Mouse (Mus musculus) intestine, embryonic 14.5 days (tissue): ENCODE results near the gene Gpr183. TPM values are rescaled to one million over a fixed set of nuclear protein-coding genes. Genes with fewer than 3 reads are reported as not detected.

Experiments used
- ATAC-seq: fragments of 200-750 bp; cut with Nextera tagmentation; replicated peaks from 2 replicates; pipeline ENCODE4 v1.8.0; 2017; ENCODE audit warnings: low read depth, moderate number of reproducible peaks, moderate TSS enrichment, moderate library complexity; ENCODE audit not compliant: low FRiP score, low TSS enrichment
- DNase-seq: peaks from one replicate; pipeline ENCODE4 v3.0.0-alpha.2; 2018; ENCODE audit warnings: low spot score
- H3K27ac ChIP-seq: fragments of 300-500 bp; sonication (generic); 2 replicates; pipeline ENCODE4 v1.5.1; 2014; ENCODE audit warnings: low read depth, mild to moderate bottlenecking, control low read depth
- H3K27me3 ChIP-seq: fragments of 300-500 bp; sonication (generic); replicated peaks from 2 replicates; pipeline ENCODE4 v1.6.1; 2014; ENCODE audit warnings: low read length, control low read depth; ENCODE audit not compliant: control insufficient read depth, insufficient read depth
- H3K36me3 ChIP-seq: fragments of 300-500 bp; sonication (generic); 2 replicates; pipeline ENCODE4 v1.6.1; 2014; ENCODE audit warnings: low read length, control low read depth; ENCODE audit not compliant: control insufficient read depth, insufficient read depth
- H3K4me1 ChIP-seq: fragments of 300-500 bp; sonication (generic); replicated peaks from 2 replicates; pipeline ENCODE4 v1.6.1; 2014; ENCODE audit warnings: low read length, control low read depth, mixed read lengths; ENCODE audit not compliant: control insufficient read depth, insufficient read depth
- H3K4me2 ChIP-seq: fragments of 300-500 bp; sonication (generic); 2 replicates; pipeline ENCODE4 v1.6.1; 2014; ENCODE audit warnings: low read length
- H3K4me3 ChIP-seq: fragments of 300-500 bp; sonication (generic); 2 replicates; pipeline ENCODE4 v1.5.1; 2014; ENCODE audit warnings: low read depth, low read length, control low read depth, mixed read lengths
- H3K9ac ChIP-seq: fragments of 300-500 bp; sonication (generic); 2 replicates; pipeline ENCODE4 v1.6.1; 2014; ENCODE audit warnings: mild to moderate bottlenecking, low read length
- H3K9me3 ChIP-seq: fragments of 300-500 bp; sonication (generic); 2 replicates; pipeline ENCODE4 v1.6.1; 2016; ENCODE audit warnings: low read length, control low read depth; ENCODE audit not compliant: control insufficient read depth
- WGBS: fragments of 180-500 bp; shearing (Covaris S2); extraction: QIAGEN DNeasy Blood & Tissue Kit; methylation state at CpG from one replicate; pipeline ENCODE4 v1.1.7; 2014; 5-methylcytosine and 5-hydroxymethylcytosine counted together
- polyA plus RNA-seq: library from polyadenylated mRNA; unstranded; fragments of >200 nt; fragmentation: Nextera tagmentation; extraction: Ambion mirVana; gene quantifications from 2 replicates; pipeline ENCODE4 v1.2.1, GENCODE M21; 2014

The Gpr183 gene
- polyA plus RNA-seq, 1 experiment from 2014 or later: 3.4 TPM

DNA sequence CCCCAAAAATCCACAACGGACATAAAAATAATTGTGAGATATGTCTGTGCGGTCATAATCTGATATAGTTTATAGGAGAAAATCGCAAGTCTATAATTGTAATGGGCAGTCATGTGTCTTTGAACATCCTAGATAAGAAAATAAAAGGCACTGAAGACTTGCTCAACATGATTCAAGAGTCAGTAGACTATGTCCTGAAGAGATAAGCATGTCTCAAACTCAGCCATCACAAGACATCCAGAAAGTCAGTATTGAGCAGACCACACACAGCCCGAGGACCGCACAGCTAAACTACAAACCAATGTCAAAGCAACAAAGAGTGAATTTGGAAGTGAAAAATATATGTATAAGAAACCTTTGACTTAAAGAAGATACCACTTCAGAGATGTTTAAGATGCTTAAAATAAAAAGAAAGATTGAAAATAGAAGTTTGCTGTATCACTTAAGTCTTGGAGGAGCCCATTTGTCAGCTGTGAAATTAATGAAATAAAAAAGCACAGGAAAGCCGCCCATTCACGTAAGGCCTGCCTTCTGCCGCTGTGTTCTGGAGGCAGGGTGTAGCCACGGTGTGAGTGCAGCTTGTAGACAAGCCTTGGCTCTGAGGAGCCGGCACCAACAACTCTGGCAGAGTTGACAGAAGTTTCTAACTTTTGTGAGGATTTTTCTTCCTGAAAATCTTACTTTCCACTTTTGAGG lies 7.7 kb downstream of the Gpr183 start:
- no peaks in the 10 kb centered on the region for H3K9me3 ChIP-seq
- peak; percentile 38 for DNase-seq
- no peak overlapping the region for H3K9ac ChIP-seq
- no peak for ATAC-seq
- H3K4me3 ChIP-seq: no peak overlapping the region
- H3K4me1 ChIP-seq: peaks cover 9% of the 10 kb centered on the region; the same call in 1 of the 2 replicates
- 90% methylated on average over 10 of the region's 10 CpGs for WGBS
- H3K27ac ChIP-seq: no peak overlapping the region
- H3K4me2 ChIP-seq: no peak overlapping the region
- H3K36me3 ChIP-seq: 0 out of 2 replicates have a peak, but pooled peaks cover 9% of the 10 kb centered on the region
- no peaks in the 10 kb centered on the region for H3K27me3 ChIP-seq

- DNase-seq (no peak), ATAC-seq (no peak)
- Histone ChIP-seq H3K27ac (no peak overlapping the region), H3K27me3 (no peaks in the 10 kb centered on the region), H3K4me2 (no peak overlapping the region), H3K9ac (no peak overlapping the region), H3K36me3 (0 out of 2 replicates have a peak, but pooled peaks cover 9% of the 10 kb centered on the region), H3K9me3 (no peaks in the 10 kb centered on the region), H3K4me3 (no peak overlapping the region), H3K4me1 (peaks cover 7% of the 10 kb centered on the region; the same call in 1 of the 2 replicates)
- WGBS: 87% methylated on average over 5 of the region's 5 CpGs
Measured at GRCm38 (mm10) chr14:121956291-121956690, 8.7 kb downstream of the Gpr183 start.

DNA sequence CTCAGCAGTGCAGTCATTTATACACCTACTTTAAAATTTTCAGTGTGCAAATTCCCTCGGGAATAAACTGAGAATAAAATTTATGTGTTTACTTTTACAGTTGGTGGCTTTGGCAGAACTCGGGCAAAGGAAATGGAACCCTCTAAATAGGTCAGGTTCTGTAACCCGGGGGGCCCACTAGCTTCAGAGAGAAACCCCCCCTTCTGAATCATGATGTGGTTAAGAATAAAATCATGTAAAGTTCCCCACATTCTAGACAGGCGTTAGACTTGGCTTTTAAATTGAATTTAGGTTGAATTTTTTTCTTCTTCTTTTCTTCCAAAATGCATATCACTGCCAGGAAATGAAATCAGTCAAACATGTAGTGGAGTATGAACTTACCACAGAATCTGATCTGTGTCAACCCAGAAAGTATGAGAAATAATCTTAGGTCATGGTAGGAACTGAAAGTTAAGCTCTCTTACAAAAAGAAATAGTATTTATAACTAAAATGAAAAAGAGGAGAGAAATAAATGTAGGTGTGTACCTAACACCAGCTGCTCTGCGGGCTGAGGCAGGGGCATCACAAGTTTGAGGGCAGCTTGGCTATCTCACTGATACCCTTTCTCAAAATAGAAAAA lies 9.7 kb downstream of the Gpr183 start:
- Histone ChIP-seq H3K27ac (no peak overlapping the region), H3K4me1 (peaks cover 4% of the 10 kb centered on the region; the same call in 1 of the 2 replicates), H3K4me3 (no peak overlapping the region), H3K9me3 (no peaks in the 10 kb centered on the region), H3K27me3 (no peaks in the 10 kb centered on the region), H3K9ac (no peak overlapping the region), H3K4me2 (no peak overlapping the region), H3K36me3 (0 out of 2 replicates have a peak, but pooled peaks cover 9% of the 10 kb centered on the region)
- no peak for ATAC-seq
- DNase-seq: no peak
- 68% methylated on average over 5 of the region's 5 CpGs for WGBS

DNA sequence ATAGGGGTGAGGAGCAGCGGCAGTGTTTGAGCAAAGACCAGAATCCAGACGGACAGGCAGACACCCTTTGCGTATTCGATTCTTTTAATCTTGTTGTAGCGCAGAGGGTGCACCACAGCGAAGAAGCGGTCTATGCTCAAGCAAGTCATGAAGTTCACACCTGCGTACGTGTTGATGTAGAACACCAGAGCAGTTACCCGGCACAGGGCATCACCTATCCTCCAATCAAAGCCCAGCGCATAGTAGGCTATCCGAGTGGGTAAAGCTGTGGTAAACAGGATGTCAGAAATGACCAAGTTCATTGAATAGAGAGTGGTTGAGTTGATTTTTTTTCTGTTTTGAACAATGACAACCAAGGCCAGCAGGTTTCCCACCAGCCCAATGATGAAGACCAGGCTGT lies 10.4 kb downstream of the Gpr183 start:
- Histone ChIP-seq H3K9ac (no peak overlapping the region), H3K4me3 (no peak overlapping the region), H3K4me2 (no peak overlapping the region), H3K9me3 (no peaks in the 10 kb centered on the region), H3K27me3 (no peaks in the 10 kb centered on the region), H3K4me1 (peaks cover 4% of the 10 kb centered on the region; the same call in 1 of the 2 replicates), H3K36me3 (0 out of 2 replicates have a peak, but pooled peaks cover 9% of the 10 kb centered on the region), H3K27ac (no peak overlapping the region)
- ATAC-seq: no peak
- WGBS: 96% methylated on average over 12 of the region's 12 CpGs
- peak; percentile 42 for DNase-seq

DNA sequence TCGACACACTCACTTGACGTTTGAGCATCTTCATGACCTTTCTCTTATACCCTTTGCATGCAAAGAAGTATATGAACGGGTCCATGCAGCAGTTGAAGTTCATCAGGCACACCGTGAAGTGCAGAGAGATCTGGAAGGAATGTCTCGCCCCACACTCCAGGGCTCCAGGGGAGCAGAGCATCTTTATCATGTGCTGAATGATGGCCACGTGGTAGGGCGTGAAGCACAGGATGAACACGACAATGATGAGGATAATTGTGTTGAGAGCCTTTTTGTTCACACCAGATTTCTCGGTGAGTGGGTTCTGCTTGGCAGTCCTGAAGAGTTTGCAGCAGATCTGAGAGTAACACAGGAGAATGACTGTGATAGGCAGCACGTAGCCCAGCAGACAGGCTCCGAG lies 10.9 kb downstream of the Gpr183 start:
- no peaks in the 10 kb centered on the region for H3K9me3 ChIP-seq
- no peak overlapping the region for H3K4me3 ChIP-seq
- ATAC-seq (no peak), DNase-seq (peak; percentile 37)
- H3K4me1 ChIP-seq: peaks cover 2% of the 10 kb centered on the region; the same call in 1 of the 2 replicates
- no peak overlapping the region for H3K4me2 ChIP-seq
- WGBS: 93% methylated on average over 11 of the region's 11 CpGs
- H3K27ac ChIP-seq: no peak overlapping the region
- H3K9ac ChIP-seq: no peak overlapping the region
- H3K27me3 ChIP-seq: no peaks in the 10 kb centered on the region
- 0 out of 2 replicates have a peak, but pooled peaks cover 9% of the 10 kb centered on the region for H3K36me3 ChIP-seq

DNA sequence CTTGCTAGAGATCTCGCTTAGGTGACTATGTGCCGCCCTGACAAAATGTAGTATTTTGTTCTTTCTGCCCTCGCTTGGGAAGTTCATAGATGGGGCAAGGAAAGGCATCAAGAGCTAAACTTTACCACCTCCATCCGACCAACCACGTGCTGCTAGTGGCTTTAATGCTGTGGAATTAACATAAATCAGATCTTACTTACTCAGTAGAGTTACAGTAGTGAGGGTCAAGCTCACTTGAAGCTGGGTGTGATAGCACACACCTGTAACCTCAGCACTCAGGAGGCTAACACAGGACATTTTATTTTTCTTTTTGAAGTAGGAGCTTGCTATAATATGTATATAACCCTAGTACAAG lies 13.0 kb downstream of the Gpr183 start:
- Histone ChIP-seq H3K27ac (no peak overlapping the region), H3K4me2 (no peak overlapping the region), H3K4me3 (no peak overlapping the region), H3K4me1 (peaks cover 4% of the 10 kb centered on the region; the same call in 1 of the 2 replicates), H3K27me3 (no peaks in the 10 kb centered on the region), H3K36me3 (0 out of 2 replicates have a peak, but pooled peaks cover 9% of the 10 kb centered on the region), H3K9me3 (no peaks in the 10 kb centered on the region), H3K9ac (no peak overlapping the region)
- WGBS: 87% methylated on average over 5 of the region's 5 CpGs
- DNase-seq (no peak), ATAC-seq (no peak)

DNA sequence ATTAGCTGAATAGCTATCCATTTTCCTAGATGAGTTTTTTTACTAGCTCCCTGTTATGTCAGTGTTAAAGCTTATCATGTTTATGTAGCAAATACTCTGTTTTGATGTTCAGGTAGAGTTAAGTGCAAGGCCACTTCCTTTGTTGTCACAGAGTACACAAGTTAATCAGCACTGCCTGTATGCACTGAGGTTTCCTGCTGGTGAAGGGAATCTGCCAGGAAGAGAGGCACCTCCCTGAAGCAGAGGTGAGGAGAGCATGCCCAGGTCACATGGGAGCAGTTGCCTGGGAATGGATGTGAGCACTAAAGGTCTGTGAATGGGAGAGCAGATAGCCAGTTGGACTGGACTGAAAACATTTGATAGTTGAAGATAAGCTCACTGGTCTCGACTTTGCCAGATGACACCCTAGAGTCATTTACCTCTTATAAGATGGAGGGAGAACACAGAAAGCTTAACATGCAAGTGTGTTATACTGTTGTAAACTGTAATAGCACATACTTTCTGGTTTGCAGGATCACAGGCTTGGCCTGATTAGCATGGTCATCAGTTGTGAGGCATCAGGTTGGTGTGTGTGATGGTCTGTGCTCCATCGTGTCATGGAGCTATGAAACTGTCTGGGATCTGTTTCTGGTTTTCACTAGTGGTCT lies 13.5 kb downstream of the Gpr183 start:
- H3K27ac ChIP-seq: no peak overlapping the region
- H3K4me1 ChIP-seq: peaks cover 4% of the 10 kb centered on the region; the same call in 1 of the 2 replicates
- H3K27me3 ChIP-seq: no peaks in the 10 kb centered on the region
- no peak overlapping the region for H3K4me2 ChIP-seq
- H3K4me3 ChIP-seq: no peak overlapping the region
- 72% methylated on average over 2 of the region's 2 CpGs for WGBS
- no peak overlapping the region for H3K9ac ChIP-seq
- no peaks in the 10 kb centered on the region for H3K9me3 ChIP-seq
- DNase-seq (peak; percentile 38), ATAC-seq (no peak)
- 0 out of 2 replicates have a peak, but pooled peaks cover 9% of the 10 kb centered on the region for H3K36me3 ChIP-seq

DNA sequence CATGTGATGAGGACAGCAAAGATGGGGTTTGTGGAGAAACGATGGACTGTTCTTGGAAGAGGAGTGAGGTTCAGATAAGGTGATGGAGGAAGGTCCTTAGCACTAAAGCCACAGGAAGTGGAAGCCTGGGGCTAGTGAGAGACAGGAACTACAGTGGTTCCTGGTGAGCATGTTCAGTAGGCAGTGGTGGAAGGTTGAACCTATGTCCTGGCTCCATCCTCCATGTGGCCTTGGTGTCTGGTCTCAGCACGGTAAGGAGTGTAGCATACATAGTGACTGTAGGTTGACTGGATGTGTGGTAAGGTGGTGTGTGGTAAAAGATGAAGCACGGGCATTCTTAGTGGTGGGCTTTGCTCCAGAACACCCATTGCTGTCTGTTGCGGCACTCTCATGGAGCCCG lies 15.1 kb downstream of the Gpr183 start:
- Histone ChIP-seq H3K9ac (no peak overlapping the region), H3K27me3 (no peaks in the 10 kb centered on the region), H3K27ac (no peak overlapping the region), H3K4me1 (peaks cover 4% of the 10 kb centered on the region; the same call in 1 of the 2 replicates), H3K36me3 (0 out of 2 replicates have a peak, but pooled peaks cover 7% of the 10 kb centered on the region), H3K4me2 (no peak overlapping the region), H3K9me3 (no peaks in the 10 kb centered on the region), H3K4me3 (no peak overlapping the region)
- peak; percentile 29 for DNase-seq
- 91% methylated on average over 5 of the region's 5 CpGs for WGBS
- ATAC-seq: no peak
